Mouse (Mus musculus): ENCODE results near the gene Mfng.

Gene Mfng

GRCm38 (mm10) chr15:78758132-78758531 lies 15.1 kb downstream of the Mfng start:
- intact Hi-C loops (cut with DNase I), result no loop called here

GRCm38 (mm10) chr15:78755966-78756725 lies 17.1 kb downstream of the Mfng start:
- intact Hi-C loops (cut with DNase I), result no loop called here

GRCm38 (mm10) chr15:78755226-78755625 lies 18.0 kb downstream of the Mfng start:
- intact Hi-C loops (cut with DNase I), result no loop called here

- intact Hi-C loops (cut with DNase I), result no loop called here
Observed at GRCm38 (mm10) chr15:78754144-78754543, 19.1 kb downstream of the Mfng start.

- intact Hi-C loops (cut with DNase I), result no loop called here
Observed at GRCm38 (mm10) chr15:78752991-78753390, 20.3 kb downstream of the Mfng start.

GRCm38 (mm10) chr15:78750608-78751350 lies 22.5 kb downstream of the Mfng start:
- intact Hi-C loops (cut with DNase I), result no loop called here

- intact Hi-C loops (cut with DNase I), result loop anchor here (10.0 kb wide), 1 partner anchor 165 kb away; no protein-coding TSS in a partner anchor
Observed at GRCm38 (mm10) chr15:78749855-78750254, 23.4 kb downstream of the Mfng start.

GRCm38 (mm10) chr15:78744206-78744605 lies 29.1 kb downstream of the Mfng start:
- intact Hi-C loops (cut with DNase I), result loop anchor here (2.0 to 10.0 kb wide), 2 partner anchors 121 to 159 kb away; no protein-coding TSS in a partner anchor

GRCm38 (mm10) chr15:78742831-78743230 lies 30.4 kb downstream of the Mfng start:
- intact Hi-C loops (cut with DNase I), result loop anchor here (10.0 kb wide), 1 partner anchor 158 kb away; no protein-coding TSS in a partner anchor

- intact Hi-C loops (cut with DNase I), result loop anchor here (10.0 kb wide), 1 partner anchor 156 kb away; no protein-coding TSS in a partner anchor
Observed at GRCm38 (mm10) chr15:78740662-78741061, 32.6 kb downstream of the Mfng start.

- intact Hi-C loops (cut with DNase I), result no loop called here
Observed at GRCm38 (mm10) chr15:78737146-78737545, 36.1 kb downstream of the Mfng start.

- intact Hi-C loops (cut with DNase I), result no loop called here
Observed at GRCm38 (mm10) chr15:78736681-78737100, 36.6 kb downstream of the Mfng start.

- intact Hi-C loops (cut with DNase I), result no loop called here
Observed at GRCm38 (mm10) chr15:78736181-78736579, 37.1 kb downstream of the Mfng start.

- intact Hi-C loops (cut with DNase I), result no loop called here
Observed at GRCm38 (mm10) chr15:78735431-78736180, 37.7 kb downstream of the Mfng start.

- intact Hi-C loops (cut with DNase I), result no loop called here
Observed at GRCm38 (mm10) chr15:78731830-78732229, 41.4 kb downstream of the Mfng start.

GRCm38 (mm10) chr15:78730315-78731049 lies 42.8 kb downstream of the Mfng start:
- intact Hi-C loops (cut with DNase I), result no loop called here

- intact Hi-C loops (cut with DNase I), result no loop called here
Observed at GRCm38 (mm10) chr15:78726697-78727096, 46.6 kb downstream of the Mfng start.

GRCm38 (mm10) chr15:78720532-78720931 lies 52.7 kb downstream of the Mfng start:
- intact Hi-C loops (cut with DNase I), result loop anchor here (1.0 kb wide), 1 partner anchor 97 kb away; no protein-coding TSS in a partner anchor

- intact Hi-C loops (cut with DNase I), result loop anchor here (1.0 kb wide), 1 partner anchor 97 kb away; no protein-coding TSS in a partner anchor
Observed at GRCm38 (mm10) chr15:78720094-78720493, 53.2 kb downstream of the Mfng start.

GRCm38 (mm10) chr15:78719416-78719815 lies 53.9 kb downstream of the Mfng start:
- intact Hi-C loops (cut with DNase I), result no loop called here

All from adrenal gland (tissue).